Comparison of ENCODE assay signal across 15 mouse cellular contexts in the genomic region with DNA sequence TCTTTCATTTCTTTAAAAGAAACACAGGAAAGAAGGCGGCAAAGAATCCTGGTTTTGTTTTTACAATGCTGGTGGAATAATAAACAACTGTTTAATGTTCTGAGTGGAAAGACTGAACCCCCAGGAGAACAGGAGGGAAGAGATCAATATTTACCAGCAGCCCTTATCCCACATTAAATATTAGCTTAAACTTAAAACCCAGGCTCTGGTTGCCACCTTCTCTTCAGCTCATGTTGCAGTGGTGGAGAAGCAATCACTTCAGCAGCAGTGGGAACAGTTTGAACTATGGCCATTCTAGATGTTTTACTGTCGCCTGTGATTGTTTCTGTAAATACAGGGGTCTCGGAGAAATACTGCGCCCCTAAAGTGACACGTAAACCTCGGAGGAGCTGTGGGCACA.
"Had no signal": no experiment of that assay in that cellular context is flagged by ENCODE, and none has a peak within 500 bp of the region (broad histone marks: within the 10 kb centered on the region; RNA-seq: fewer than 3 reads in every experiment).

No protein-coding gene starts in this region.

- H3K9ac ChIP-seq: limb, embryonic 15.5 days; neural tube, embryonic 15.5 days had no signal

- DNase-seq: kidney, adult 8-10 months; kidney, postnatal 4 days; left cerebral cortex, postnatal 4 days; lung, postnatal 36 days; midbrain, embryonic 14.5 days; right cerebral cortex, adult 18-20 months; right cerebral cortex, postnatal 25 days; thymus, postnatal 36 days had no signal

- H3K27ac ChIP-seq: kidney, postnatal 0 days; layer of hippocampus, adult 2 months; limb, embryonic 15.5 days; midbrain, embryonic 10.5 days; neural tube, embryonic 15.5 days had no signal

- H3K27me3 ChIP-seq: limb, embryonic 15.5 days; neural tube, embryonic 15.5 days had no signal

- ATAC-seq: intestine, postnatal 0 days had no signal

- H3K4me3 ChIP-seq: layer of hippocampus, adult 2 months; limb, embryonic 15.5 days; midbrain, embryonic 10.5 days; myocyte; neural tube, embryonic 15.5 days had no signal

- H3K4me2 ChIP-seq: limb, embryonic 15.5 days; neural tube, embryonic 15.5 days had no signal

- H3K9me3 ChIP-seq: limb, embryonic 15.5 days; midbrain, embryonic 10.5 days; neural tube, embryonic 15.5 days had no signal

- H3K36me3 ChIP-seq: limb, embryonic 15.5 days; midbrain, embryonic 10.5 days; neural tube, embryonic 15.5 days had no signal
